Mouse (Mus musculus) left cerebral cortex, adult 18-20 months (tissue): ENCODE measurements at regions not wholly inside any gene's neighbourhood (a gene's known extent, or its start where the extent isn't known, plus 50 kb on each side); places are given as distances from the start of the nearest gene placed in this dataset.

Source experiments
- DNase-seq, 2 experiments: peaks; one replicate each; pipeline ENCODE4 v3.0.0; 2021 to 2022; ENCODE audit warnings: low spot score in 2 of 2, mixed read lengths in 1 of 2

DNA sequence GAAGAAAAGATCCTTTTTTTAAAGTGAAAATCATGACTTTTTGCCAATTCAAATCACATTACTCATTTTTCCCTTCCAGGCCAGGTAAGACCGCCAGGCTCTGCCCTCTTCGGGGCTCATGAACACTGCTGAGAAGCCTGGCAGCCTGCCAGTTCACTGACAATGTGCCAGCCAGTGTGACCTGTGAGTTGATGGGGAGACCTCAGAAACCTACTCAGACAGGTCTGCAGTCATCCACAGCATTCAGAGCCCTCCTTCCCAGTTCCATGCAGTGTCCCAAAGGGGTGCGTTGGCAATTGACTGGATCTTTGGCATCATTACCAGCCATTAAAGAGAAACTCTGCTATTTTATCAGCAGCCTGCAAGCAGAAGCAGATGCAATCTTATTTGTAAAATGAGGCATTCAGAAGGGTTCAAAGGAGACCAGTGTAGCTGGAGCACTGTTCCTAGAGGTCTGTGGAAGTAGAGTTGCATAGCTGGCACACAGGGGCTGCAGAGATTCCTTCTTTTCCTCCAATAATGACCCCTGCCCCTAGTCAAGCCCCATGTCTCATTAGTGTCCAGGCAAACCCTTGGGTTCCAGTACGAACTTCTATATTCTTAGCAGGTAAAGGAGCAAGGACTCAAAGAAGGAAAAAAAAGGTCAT is 384.4 kb downstream of the Rapgef2 start:
- no peak for DNase-seq

DNA sequence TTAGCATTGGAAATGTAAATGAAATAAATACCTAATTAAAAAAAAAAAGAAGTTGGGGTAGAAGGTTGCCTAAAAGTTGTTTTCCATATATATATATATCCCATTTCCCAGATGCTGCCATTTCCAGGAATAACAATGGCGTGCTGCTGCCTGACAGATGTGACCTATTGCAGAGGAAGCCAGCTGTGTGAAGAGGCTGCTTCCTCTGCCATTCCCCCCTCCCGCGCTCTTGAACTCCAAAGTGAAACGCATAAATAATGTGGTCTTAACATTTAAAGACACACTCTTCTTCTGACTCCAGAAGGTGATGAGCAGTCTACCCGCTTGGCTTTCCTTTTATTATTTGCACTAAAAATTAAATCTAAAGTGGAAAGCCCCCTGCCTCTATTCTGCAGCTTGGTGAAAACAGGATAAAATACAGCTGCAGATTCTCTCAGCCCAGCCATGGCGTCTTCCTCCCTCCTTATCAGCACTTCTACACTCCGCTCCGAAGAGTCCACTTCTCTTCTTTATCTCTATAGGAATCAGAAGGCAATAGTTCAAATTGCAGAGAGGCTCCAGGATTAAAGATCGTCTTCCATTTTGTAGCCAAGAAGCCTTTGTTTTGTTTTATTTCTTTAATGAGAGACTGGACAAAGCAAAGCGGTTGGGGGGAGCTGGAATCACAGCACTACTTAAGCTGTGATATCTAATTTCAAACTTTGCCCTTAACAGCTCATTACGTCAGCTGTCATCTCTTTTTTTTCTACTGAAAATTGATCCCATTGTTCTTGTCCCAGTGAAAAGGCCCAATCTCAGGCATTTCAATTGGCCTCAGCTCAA is 385.1 kb downstream of the Rapgef2 start:
- DNase-seq: no peak

DNA sequence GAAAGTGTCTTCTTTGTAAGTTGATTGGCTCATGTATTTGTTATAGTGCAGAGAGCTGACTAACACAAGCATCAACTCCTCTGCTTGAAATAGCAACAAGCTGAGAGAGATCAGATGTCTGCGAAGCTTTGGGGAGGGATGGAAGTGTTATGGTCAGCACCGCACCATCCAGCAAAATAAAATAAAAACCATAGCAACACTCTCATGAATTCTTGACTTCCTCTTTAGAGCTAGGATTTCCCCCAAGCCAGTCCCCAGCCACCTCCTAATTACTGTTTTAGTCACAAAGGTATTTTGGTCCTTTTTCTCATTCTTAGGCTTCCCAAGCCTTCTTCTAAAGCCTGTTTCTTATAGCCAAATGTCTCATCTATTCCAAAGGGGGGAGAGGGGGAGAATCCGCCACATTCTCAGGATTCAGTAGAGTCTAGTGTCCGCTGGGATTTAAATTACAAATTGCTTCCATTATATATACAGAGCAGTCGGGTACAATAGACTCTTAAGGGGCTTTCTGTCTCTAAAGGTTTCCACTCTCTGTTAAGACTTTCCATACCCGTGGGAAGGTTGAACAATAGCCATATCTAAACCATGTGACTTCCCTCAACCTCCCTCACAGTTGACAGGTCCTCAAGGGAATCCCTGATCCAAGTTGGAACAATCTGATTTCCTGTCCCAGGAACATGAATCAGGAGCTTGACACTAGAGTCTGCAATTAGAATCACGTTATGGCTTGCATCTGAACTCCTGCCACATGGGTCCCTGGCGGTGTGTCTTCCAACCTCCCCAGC is 386.7 kb downstream of the Rapgef2 start:
- DNase-seq: no peak

DNA sequence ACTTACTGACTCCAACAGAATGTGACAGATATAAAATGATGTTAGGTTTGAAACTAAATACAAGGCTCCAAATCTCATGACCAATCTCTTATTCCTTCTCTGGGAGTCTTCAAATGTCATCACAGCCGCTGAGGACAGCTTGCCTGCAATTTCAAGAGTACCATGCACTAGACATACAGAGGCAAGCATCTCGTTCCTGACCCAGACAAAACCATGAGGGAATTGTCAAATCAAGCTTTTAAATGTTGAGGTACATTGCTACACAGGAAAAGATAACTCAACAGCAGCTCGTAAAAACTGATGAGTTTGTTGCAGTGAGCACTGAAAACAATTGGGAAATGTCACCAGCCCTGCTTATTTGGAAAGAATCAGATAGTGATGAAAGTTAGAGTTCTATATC is 397.0 kb downstream of the Rapgef2 start:
- no peak for DNase-seq

DNA sequence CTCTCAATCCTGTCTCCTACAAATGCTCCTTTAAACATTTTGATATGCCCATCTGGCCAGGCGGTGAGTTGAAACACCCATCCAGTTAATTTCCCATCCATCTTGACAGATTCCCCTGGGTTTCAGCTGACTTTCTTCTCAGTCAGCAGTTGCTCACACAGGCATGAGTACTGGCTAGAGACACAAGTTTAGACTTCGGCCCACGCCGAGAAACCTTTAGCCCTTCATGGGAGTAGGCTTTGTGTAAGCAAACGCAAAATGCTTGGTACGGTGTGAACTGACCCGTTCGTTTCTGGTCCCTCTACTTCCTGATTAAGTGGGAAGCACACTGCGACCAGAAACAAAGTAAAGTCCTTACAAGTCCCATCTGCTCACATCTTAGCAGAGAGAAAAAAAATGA is 401.6 kb downstream of the Rapgef2 start:
- no peak for DNase-seq

DNA sequence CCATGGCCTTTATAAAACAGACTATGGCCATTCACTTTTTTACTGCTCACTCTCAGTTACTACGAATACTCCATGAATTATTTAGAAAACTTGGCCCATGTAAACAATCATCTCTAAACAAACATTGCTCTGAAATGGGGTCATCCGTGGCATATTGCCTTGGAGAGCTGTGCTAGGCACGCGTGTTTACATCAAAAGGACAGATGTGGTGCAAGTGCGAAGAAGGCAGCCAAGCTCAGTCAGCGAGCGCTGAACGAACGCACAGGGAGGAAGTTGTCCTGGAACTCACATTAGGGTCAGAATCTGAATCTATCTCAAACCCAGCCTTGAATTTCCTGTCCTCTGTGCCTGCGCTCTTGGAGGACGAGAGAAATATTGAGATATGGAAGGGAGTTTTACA is 402.3 kb downstream of the Rapgef2 start:
- no peak for DNase-seq

DNA sequence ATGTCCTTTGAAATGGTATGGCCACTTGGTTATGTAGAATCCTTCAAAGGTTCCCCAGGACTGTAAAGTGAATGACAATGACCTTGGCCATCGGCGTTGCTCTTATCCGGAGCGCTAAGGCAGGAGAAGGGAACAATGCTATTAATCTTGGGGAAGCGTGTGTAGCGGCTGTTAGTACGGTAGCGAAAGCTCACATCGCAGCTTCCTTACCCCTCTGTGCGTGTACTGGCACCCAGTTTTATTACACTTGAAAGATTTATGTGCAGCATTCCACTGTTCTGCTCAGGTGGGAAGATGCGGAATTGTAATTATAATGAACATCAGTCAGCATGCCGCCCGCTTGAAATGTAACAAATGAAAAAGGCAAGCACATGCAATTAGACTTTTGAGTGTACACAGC is 406.2 kb downstream of the Rapgef2 start:
- DNase-seq: no peak

DNA sequence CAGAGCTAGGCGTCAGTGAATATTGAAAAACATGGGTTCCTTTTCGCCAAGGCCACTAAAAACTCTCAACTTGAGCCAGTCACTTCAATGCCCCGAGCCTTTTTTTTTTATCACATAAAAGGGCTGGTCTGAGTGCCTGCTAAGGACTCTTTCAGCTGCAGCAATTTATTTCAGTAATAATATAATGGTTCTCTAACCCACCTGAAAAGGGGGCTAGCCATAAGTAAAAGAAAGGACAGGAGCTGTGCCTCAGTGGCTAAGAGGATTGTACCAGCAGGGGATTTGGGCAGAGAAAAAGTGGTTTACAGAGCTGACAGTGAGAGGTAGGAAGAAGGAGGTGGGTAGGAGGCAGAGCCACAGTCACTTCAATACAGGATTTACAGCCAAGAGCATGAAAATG is 409.0 kb downstream of the Rapgef2 start:
- no peak for DNase-seq

DNA sequence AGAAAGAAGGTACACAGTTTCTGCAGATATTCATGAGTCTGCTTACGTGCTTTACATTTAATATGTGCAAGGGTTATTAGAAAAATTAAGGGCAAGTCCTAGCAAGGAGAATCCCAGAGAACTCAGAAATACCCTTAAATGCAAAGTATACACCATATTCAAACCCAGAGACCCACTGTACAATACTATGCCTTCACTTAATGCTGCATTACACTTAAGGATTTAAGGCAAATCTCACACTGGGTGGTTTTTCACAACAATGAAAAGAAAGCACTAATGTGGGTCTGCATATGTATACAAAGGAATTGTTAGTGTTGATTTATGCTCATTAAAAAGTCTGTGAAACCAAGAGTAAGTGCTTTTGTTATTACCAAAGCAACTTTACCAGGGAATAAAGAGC is 419.4 kb downstream of the Rapgef2 start:
- no peak for DNase-seq

DNA sequence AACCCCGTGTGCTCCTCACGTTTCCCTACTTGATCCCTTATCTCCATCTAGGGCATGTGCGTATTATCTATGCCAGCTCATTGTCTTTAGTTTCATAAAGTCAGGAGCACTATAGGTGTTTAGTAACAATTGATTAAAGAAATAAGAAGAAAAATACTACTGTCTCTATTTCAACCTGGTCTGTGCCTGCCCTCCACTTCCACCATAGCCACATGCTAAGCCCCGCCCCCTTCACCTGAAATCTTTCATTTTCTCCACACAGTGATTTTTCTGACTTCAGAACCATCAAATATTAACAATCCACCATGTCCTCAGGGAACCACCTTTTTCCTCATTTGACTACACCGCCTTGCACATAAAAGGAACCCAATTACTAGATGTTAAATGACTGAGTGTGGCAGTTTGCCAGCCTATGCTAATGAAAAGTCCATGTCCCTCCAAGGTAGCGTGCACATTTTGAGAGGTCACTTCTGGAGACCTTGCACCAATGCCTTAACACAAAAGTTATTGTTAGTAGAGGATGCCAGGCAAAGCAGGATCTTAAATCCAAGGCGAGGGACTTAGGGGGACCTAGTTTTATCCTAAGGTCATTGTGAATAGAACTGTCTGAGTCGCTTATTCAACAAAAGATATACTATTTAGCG is 420.1 kb downstream of the Rapgef2 start:
- DNase-seq: no peak

DNA sequence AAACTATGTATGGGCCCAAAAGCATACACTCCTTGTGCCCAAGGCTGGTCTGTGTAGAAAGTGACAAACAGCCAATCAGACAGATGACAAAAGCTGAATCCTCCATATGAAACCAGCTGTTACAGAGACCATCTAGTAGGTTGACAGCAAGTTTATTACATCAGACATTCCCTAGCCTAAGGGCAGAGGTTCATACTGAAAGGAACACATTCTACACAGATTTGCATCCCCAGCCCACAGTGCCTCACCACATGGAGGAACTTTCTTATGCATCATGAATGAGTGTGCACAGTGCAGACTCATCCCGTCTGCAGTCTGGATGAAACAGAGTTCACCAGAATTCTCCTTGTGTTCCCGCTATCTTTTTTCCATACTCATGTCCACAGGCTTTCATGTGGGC is 423.3 kb downstream of the Rapgef2 start:
- no peak for DNase-seq

DNA sequence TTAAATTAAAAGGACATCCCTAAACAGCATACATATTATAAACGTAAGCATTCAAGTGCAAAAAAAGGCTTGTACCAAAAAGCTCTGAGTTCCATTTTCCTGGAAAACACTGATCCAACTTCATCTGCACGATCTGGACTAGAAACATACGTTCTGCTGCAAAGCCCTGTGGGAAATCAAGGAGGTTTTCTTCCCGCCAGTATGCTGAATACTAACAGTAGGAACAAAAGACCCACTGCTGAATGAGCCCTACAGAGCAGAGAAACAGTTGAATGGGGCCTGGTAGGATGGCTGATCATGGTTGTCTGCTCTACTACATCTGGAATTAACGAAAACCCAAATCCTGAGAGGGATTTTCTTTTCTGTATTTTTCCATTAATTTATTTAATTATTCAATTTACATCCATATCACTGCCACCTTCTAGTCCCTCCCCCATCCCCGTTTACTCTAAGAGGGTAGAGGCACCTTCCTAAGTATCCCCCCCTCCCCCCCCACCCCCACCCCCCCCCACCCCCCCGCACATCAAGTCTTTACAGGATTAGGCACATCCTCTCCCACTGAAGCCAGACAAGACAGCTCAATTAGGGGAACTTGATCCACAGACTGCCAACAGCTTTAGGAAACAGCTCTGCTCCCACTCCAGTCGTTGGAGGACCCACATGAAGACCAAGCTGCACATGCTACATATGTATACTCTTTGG is 439.5 kb downstream of the Rapgef2 start:
- no peak for DNase-seq

DNA sequence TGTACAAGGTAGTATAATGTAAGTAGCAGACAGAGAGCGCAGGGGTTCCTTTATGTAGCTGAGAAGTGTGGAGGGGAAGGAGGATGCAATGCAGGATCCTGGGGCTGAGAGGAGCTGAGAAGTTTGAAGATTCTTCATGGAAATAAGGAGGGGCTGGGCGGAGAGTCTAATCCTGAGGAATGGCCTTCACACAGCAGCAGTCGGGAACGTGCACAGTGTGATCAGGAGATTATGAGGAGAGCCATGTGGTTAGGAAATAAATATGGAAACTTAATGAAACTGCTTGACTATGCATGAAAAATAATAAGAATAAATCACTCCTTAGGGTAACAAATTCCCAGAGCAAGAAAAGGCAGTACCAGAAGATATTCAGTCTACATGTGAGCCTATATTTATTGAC is 445.1 kb downstream of the Rapgef2 start:
- no peak for DNase-seq

DNA sequence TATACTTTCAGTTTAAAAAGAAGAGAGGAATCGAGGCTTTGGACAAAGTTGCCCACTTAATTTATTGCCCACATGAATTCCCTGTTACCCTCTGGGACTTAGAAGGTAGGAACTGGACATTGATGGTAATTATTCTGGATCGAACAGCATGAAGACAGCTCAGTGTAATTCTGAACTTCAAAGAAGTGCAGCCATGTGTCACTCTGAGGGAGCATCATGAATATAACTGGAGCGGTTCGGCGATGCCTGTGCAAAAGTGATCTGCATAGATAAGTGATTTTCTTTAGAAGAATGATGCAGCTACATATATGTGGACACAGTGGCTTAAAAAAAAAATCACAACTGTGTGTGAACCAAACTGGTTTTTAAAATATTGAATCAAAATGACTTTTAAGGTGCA is 449.5 kb downstream of the Rapgef2 start:
- no peak for DNase-seq

DNA sequence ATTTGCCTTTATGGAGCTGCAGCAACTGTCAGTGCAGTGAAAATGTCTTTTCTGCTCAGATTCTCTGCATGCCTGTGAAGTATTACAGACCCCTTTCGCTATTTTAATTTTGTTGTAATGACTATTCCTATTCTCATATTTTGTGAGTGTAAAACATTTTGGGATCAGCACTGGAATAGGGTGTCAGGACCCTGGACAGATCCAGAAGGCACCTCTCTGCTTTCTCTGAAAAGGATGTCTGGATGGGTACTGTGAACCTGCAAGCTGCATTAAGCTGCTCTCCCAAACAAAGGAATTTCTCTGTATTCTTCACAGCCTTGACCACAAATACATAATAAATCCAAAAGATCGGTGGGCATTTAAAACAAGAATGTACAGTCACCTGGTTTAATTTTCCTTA is 460.8 kb downstream of the Rapgef2 start:
- DNase-seq: no peak

DNA sequence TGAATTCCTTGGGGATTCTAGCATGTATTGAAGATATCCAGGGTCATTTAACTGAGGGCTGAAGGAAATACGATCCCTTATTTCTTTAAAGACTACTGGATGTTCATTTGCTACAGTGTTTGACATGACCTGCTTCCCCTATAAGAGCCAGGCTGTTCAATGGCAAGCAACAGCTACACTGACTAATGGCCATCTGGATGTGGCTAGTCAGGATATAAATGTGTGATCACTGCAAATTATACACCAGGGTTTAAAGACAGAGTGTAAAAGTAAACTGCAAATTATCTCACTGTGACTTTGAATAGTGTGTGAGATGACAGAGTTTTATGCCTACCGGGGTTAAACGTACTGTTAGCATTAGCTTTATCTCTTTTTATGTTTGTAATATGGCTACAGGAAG is 473.9 kb downstream of the Rapgef2 start:
- DNase-seq: no peak

DNA sequence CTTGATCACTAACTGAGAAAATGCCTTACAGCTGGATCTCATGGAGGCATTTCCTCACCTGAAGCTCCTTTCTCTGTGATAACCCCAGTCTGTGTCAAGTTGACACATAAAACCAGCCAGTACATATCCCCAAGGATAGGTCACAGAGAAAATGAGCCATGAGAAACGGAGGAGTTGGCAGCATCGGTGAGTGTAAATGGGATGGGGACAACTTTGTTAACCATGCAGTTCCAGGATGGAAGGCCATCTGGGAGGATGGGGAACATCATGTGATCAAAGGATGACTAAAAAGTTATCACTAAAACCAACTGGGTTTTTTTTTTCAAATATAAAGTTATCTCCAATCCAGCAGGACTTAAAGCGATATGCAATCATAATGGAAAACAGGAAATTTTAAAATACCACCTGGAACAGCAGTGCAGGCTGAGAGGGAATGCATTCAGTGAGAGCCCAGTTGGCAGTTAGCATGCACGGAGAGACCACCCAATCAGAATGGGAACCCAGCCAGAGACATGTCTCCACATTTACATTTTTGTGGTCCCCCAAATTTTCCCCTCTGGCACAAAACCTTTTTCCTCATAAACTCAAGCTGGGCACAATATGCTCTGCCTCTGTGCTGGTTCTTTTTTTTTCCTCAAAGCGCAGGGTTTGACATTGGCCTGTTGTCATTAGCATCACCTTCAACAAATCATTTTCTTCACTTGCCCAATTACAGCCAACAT is 475.7 kb downstream of the Rapgef2 start:
- DNase-seq: no peak

DNA sequence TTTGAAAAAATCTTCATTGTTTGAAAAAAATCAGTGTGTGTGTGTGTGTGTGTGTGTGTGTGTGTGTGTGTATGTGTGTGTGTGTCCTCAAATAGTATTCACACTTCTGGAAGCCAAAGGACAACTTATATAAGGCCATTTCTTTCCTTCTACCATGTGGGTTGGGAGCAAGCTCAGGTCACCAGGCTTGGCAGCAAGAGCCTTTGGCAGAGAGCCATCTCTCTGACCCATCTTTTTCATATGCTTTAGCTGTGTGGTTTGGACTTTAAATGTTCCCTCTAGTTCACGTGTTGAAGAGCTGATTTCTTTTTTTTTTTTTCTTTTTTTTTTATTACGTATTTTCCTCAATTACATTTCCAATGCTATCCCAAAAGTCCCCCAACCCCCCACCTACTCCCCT is 483.1 kb downstream of the Rapgef2 start:
- no peak for DNase-seq

DNA sequence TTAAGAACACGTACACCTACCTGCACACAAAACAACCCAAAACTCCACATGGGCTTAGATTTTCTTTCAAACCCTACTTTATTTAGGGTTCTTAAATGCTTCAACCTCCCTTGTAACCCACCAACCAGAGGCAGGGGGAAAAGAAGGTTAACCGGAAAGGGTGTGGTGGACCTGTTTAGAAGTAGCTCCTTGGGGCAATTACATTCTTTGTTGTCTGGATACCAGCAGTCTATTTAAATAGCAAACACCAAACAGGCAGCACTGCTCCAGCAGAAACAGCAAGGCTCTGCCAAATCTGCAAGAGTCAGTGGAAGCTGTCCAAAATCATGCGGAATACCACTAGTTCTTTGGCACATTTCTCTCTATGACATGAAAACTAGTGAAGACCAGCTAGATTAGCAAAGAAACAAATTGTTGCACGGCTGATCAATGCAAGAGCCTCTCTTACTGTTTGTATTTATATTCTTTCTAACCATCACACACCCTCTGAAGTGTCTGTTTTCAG is 490.3 kb downstream of the Rapgef2 start:
- no peak for DNase-seq

DNA sequence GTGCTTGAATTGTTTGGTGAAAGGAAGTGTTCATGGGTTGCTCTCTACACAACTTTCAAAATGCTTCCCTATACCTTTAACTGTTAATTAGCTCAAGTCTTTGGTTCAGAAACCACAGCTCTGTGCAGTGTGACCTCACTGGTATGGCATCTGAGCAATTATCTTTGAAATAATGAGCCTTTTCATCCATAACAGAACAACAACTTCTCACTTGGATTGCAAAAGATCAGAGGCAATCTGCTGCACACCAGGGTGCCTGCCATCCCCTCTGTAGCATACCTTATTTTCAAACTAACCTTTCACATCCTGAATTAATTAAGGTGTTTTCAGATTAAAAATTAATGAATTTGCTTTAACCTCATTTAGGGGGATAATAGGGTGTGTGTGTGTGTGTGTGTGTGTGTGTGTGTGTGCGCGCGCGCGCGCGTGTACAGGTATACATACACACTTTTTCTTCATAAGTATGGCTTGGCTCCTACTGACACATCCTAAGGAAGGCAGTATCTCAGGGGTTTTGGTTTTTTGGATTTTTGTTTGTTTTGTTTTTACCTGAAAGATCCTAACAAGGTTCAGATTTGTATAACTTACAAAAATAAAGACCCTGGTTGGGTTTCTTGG is 493.8 kb downstream of the Rapgef2 start:
- DNase-seq: no peak
